Mouse (Mus musculus): Measurements from ENCODE around the gene Atp1a1. TPM values are rescaled to one million over a fixed set of nuclear protein-coding genes. Genes with fewer than 3 reads are reported as not detected.

Gene Atp1a1
- 89.9 and 93.0 TPM in 2 replicates for polyA plus RNA-seq (2014; fragmentation: Nextera tagmentation; extraction: Ambion mirVana)

DNA sequence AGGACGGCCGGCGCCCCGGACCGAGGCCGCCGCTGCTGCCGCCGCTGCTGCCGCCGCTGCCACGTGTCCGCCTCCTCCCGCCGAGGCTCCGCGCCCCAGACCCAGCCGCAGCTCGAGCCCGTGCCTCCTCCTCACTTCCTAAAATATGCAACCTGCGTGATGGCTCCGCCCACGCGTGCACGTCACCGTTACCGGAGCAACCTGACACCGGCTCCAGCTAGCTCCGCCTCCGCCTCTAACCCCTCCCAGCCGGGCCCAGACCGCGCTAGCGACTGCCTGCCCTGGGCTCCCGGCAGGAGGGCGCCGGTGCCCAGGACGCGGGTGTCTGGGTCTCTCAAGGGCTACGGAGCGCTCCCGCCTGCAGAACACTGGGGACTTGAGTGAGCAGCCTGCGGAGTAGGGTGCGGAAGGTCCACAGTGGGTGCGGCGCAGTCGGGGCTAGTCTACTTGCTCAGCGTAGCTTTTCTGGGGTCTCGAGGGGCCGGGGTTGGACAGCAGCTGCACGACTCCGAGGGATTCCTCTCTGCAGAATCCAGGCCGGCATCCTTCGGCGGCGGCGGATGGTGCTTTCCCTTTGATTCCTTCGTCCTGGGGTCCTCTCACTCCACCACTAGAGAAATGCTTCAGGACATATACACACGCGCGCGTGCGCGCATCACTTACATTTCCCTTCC is at the start of gene Atp1a1:
TSS of gene Atp1a1 (minus strand) at position 135 of the 674 bp plus-strand sequence.
- under 1% methylated on average over 46 of the region's 64 CpGs for WGBS
- no peaks in the 10 kb centered on the region for H3K27me3 ChIP-seq (ENCODE audit: control insufficient read depth, insufficient read depth, low read length)
- H3K36me3 ChIP-seq (ENCODE audit: control insufficient read depth, insufficient read depth, low read length) = no peaks in the 10 kb centered on the region
- peak within 1 kb of the TSS; percentile 75 for H3K4me2 ChIP-seq (replicated peaks; ENCODE audit: low read depth, low read length)
- DNase-seq (ENCODE audit: low spot score) (peak; percentile 98), ATAC-seq (ENCODE audit: low FRiP score) (peak; percentile 96)
- H3K27ac ChIP-seq (ENCODE audit: low read depth, low read length) = peak within 1 kb of the TSS; percentile 97
- H3K9ac ChIP-seq (ENCODE audit: low read depth, low read length) = peak within 1 kb of the TSS; percentile 90
- H3K4me1 ChIP-seq (replicated peaks; ENCODE audit: control insufficient read depth, insufficient read depth, low read length) = no peaks in the 10 kb centered on the region; the same call in 1 of the 2 replicates
- H3K9me3 ChIP-seq (ENCODE audit: control insufficient read depth, low read length) = no peaks in the 10 kb centered on the region
- H3K4me3 ChIP-seq (ENCODE audit: low read depth, low read length) = peak within 1 kb of the TSS; percentile 85

DNA sequence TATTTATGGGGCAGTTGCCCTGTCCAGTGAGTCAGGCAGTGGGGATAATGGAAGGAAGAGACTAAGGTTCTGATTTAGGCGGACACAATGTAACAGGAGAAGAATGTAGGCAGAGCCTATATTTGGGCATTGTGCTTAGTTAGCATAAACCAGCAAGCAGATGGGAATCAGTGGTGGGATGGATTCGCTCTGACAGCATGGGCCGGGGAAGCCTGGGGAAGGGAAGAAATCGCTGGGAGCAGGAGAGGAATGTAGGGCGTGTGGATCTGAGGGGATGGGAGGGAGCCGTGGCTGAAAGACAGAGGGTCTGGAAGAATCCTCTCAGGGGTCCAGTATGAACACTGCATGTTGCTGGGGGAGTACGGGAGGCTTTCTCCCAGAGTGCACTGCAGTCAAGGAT is 49.0 kb upstream of the Atp1a1 start:
- Histone ChIP-seq H3K4me2 (replicated peaks; ENCODE audit: low read depth, low read length) (no peak overlapping the region), H3K4me1 (replicated peaks; ENCODE audit: control insufficient read depth, insufficient read depth, low read length) (no peaks in the 10 kb centered on the region), H3K27me3 (ENCODE audit: control insufficient read depth, insufficient read depth, low read length) (no peaks in the 10 kb centered on the region), H3K9me3 (ENCODE audit: control insufficient read depth, low read length) (no peaks in the 10 kb centered on the region), H3K36me3 (ENCODE audit: control insufficient read depth, insufficient read depth, low read length) (no peaks in the 10 kb centered on the region), H3K4me3 (ENCODE audit: low read depth, low read length) (no peak overlapping the region), H3K27ac (ENCODE audit: low read depth, low read length) (no peak overlapping the region), H3K9ac (ENCODE audit: low read depth, low read length) (no peak overlapping the region)
- 46% methylated on average over 7 of the region's 7 CpGs for WGBS
- ATAC-seq (ENCODE audit: low FRiP score) (no peak), DNase-seq (ENCODE audit: low spot score) (no peak)

- H3K27me3 ChIP-seq (ENCODE audit: control insufficient read depth, insufficient read depth, low read length) = no peaks in the 10 kb centered on the region
- ATAC-seq (ENCODE audit: low FRiP score) (no peak), DNase-seq (ENCODE audit: low spot score) (no peak)
- 70% methylated on average over 2 of the region's 2 CpGs for WGBS
- no peak overlapping the region for H3K4me3 ChIP-seq (ENCODE audit: low read depth, low read length)
- H3K4me2 ChIP-seq (replicated peaks; ENCODE audit: low read depth, low read length) = no peak overlapping the region
- no peaks in the 10 kb centered on the region for H3K36me3 ChIP-seq (ENCODE audit: control insufficient read depth, insufficient read depth, low read length)
- H3K9me3 ChIP-seq (ENCODE audit: control insufficient read depth, low read length) = no peaks in the 10 kb centered on the region
- H3K4me1 ChIP-seq (replicated peaks; ENCODE audit: control insufficient read depth, insufficient read depth, low read length) = no peaks in the 10 kb centered on the region
- H3K9ac ChIP-seq (ENCODE audit: low read depth, low read length) = no peak overlapping the region
- H3K27ac ChIP-seq (ENCODE audit: low read depth, low read length) = no peak overlapping the region
These were observed 48.5 kb upstream of the Atp1a1 start for GRCm38 (mm10) chr3:101652967-101653366.

DNA sequence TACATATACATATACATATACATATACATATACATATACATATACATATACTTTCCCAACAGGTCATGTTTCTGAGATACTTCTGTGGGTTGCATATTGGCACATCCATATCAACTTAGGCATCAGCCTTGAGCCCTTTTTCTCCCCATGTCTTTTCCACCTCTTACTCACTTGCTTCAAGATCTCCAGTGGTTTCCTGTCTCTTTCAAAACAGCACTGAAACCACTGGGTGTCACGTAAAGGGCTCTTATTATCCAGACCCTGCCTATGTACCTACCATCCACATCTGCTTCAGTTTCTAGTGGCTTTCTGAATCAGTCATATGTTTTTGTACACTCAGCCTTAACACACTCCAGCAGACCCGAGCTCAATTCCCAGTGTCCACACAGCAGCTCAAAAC is 45.8 kb upstream of the Atp1a1 start:
- WGBS = 85% methylated on average over 2 of the region's 2 CpGs
- ATAC-seq (ENCODE audit: low FRiP score) = no peak
- no peaks in the 10 kb centered on the region for H3K4me1 ChIP-seq (replicated peaks; ENCODE audit: control insufficient read depth, insufficient read depth, low read length)
- H3K4me3 ChIP-seq (ENCODE audit: low read depth, low read length) = no peak overlapping the region
- DNase-seq (ENCODE audit: low spot score) = no peak
- no peak overlapping the region for H3K4me2 ChIP-seq (replicated peaks; ENCODE audit: low read depth, low read length)
- H3K27ac ChIP-seq (ENCODE audit: low read depth, low read length) = no peak overlapping the region
- no peaks in the 10 kb centered on the region for H3K36me3 ChIP-seq (ENCODE audit: control insufficient read depth, insufficient read depth, low read length)
- no peaks in the 10 kb centered on the region for H3K9me3 ChIP-seq (ENCODE audit: control insufficient read depth, low read length)
- no peaks in the 10 kb centered on the region for H3K27me3 ChIP-seq (ENCODE audit: control insufficient read depth, insufficient read depth, low read length)
- H3K9ac ChIP-seq (ENCODE audit: low read depth, low read length) = no peak overlapping the region

DNA sequence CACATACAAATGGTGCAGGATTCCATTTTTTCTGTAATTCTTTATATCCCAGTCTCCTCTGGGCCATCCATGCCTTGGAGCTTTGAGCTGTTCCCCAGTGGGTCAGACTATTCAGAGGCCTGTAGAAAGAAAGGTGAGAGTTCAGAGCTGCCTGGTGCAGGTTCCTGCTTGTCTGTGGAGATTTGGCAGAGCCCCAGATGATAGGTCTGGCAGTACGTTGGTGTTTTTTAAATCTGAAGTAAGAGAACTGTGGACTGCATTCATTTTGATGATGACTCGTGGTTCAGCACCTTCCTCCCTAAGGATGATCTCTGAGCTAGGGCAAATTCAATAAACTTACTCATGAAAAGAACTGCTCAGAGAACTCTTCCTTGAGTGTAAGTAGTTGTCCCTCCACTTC is 44.8 kb upstream of the Atp1a1 start:
- ATAC-seq (ENCODE audit: low FRiP score) (no peak), DNase-seq (ENCODE audit: low spot score) (no peak)
- no peak overlapping the region for H3K4me3 ChIP-seq (ENCODE audit: low read depth, low read length)
- H3K9me3 ChIP-seq (ENCODE audit: control insufficient read depth, low read length) = no peaks in the 10 kb centered on the region
- H3K4me2 ChIP-seq (replicated peaks; ENCODE audit: low read depth, low read length) = no peak overlapping the region
- no peaks in the 10 kb centered on the region for H3K27me3 ChIP-seq (ENCODE audit: control insufficient read depth, insufficient read depth, low read length)
- no peak overlapping the region for H3K9ac ChIP-seq (ENCODE audit: low read depth, low read length)
- WGBS = 75% methylated on average over 2 of the region's 2 CpGs
- H3K4me1 ChIP-seq (replicated peaks; ENCODE audit: control insufficient read depth, insufficient read depth, low read length) = no peaks in the 10 kb centered on the region
- H3K27ac ChIP-seq (ENCODE audit: low read depth, low read length) = no peak overlapping the region
- H3K36me3 ChIP-seq (ENCODE audit: control insufficient read depth, insufficient read depth, low read length) = no peaks in the 10 kb centered on the region

GRCm38 (mm10) chr3:101648096-101648793 is 43.8 kb upstream of the Atp1a1 start:
- no peaks in the 10 kb centered on the region for H3K27me3 ChIP-seq (ENCODE audit: control insufficient read depth, insufficient read depth, low read length)
- DNase-seq (ENCODE audit: low spot score) = no peak
- no peaks in the 10 kb centered on the region for H3K9me3 ChIP-seq (ENCODE audit: control insufficient read depth, low read length)
- no peak for ATAC-seq (ENCODE audit: low FRiP score)
- WGBS = 73% methylated on average over 13 of the region's 13 CpGs
- no peak overlapping the region for H3K4me3 ChIP-seq (ENCODE audit: low read depth, low read length)
- H3K4me2 ChIP-seq (replicated peaks; ENCODE audit: low read depth, low read length) = no peak overlapping the region
- H3K4me1 ChIP-seq (replicated peaks; ENCODE audit: control insufficient read depth, insufficient read depth, low read length) = no peaks in the 10 kb centered on the region
- no peak overlapping the region for H3K27ac ChIP-seq (ENCODE audit: low read depth, low read length)
- H3K9ac ChIP-seq (ENCODE audit: low read depth, low read length) = no peak overlapping the region
- no peaks in the 10 kb centered on the region for H3K36me3 ChIP-seq (ENCODE audit: control insufficient read depth, insufficient read depth, low read length)

DNA sequence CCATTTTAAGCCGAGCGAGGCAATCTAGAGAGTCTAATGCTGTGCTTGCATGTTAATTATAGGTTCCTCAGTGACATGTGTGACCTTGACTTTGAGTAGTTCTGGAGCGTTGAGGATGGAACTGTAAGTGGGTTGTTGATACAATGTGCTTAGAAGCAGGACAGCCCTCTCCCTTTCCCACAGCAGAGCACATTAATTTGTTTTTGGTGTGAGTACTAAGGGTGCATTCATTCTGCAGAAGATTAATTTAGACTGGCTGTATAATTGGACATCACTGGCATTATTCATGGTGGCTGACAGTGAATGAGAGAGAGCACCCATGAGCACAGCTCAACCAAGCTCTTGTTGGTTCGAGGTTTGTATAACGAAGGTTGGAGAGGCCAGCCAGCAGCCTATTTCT is 42.3 kb upstream of the Atp1a1 start:
- Histone ChIP-seq H3K4me1 (replicated peaks; ENCODE audit: control insufficient read depth, insufficient read depth, low read length) (no peaks in the 10 kb centered on the region), H3K4me3 (ENCODE audit: low read depth, low read length) (no peak overlapping the region), H3K9ac (ENCODE audit: low read depth, low read length) (no peak overlapping the region), H3K27me3 (ENCODE audit: control insufficient read depth, insufficient read depth, low read length) (no peaks in the 10 kb centered on the region), H3K27ac (ENCODE audit: low read depth, low read length) (no peak overlapping the region), H3K36me3 (ENCODE audit: control insufficient read depth, insufficient read depth, low read length) (no peaks in the 10 kb centered on the region), H3K4me2 (replicated peaks; ENCODE audit: low read depth, low read length) (no peak overlapping the region), H3K9me3 (ENCODE audit: control insufficient read depth, low read length) (no peaks in the 10 kb centered on the region)
- DNase-seq (ENCODE audit: low spot score) = no peak
- ATAC-seq (ENCODE audit: low FRiP score) = no peak
- WGBS = 76% methylated on average over 5 of the region's 5 CpGs

DNA sequence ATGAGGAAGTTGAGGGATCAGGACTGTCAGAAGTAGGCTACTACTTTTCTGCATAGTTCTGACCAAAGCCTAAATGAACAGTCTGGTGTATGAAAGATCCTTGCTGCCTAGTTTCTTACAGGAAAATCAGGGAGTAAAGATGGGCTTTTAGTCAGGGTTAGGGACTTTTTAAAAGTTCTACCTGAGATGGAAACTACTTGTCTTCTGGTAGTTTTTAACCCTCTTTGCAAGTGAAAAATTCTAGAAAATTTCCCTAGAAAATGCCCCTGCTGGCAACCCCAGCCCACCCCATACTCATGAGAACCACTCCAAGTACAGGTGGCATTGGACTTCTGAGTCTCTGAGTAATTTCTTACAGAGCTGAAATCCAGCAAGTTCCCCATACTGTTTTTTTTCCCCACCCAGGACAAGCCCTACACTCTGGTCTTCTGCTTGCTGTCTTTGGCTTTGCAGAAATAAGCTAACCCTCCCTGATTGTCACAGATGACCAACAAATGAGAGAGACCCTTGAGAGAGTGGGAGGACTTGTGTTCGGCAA is 41.2 kb upstream of the Atp1a1 start:
- 95% methylated on average over 1 of the region's 1 CpGs for WGBS
- Histone ChIP-seq H3K9me3 (ENCODE audit: control insufficient read depth, low read length) (no peaks in the 10 kb centered on the region), H3K27ac (ENCODE audit: low read depth, low read length) (no peak overlapping the region), H3K36me3 (ENCODE audit: control insufficient read depth, insufficient read depth, low read length) (no peaks in the 10 kb centered on the region), H3K4me3 (ENCODE audit: low read depth, low read length) (no peak overlapping the region), H3K4me2 (replicated peaks; ENCODE audit: low read depth, low read length) (no peak overlapping the region), H3K27me3 (ENCODE audit: control insufficient read depth, insufficient read depth, low read length) (no peaks in the 10 kb centered on the region), H3K9ac (ENCODE audit: low read depth, low read length) (no peak overlapping the region), H3K4me1 (replicated peaks; ENCODE audit: control insufficient read depth, insufficient read depth, low read length) (no peaks in the 10 kb centered on the region)
- DNase-seq (ENCODE audit: low spot score) (no peak), ATAC-seq (ENCODE audit: low FRiP score) (no peak)
